Mouse (Mus musculus) liver, embryonic 13.5 days (tissue): ENCODE results near the gene Gm7029. TPM values are rescaled to one million over a fixed set of nuclear protein-coding genes. Genes with fewer than 3 reads are reported as not detected.
"Not testable (repeated sequence)": the region's sequence is repeated elsewhere in the genome, so short reads cannot be mapped to it uniquely, and the experiment has no call there.

Source experiments
- ATAC-seq: fragments of 200-750 bp; cut with Nextera tagmentation; 2 replicates; pipeline ENCODE4 v1.8.0; 2017; ENCODE audit warnings: low read depth, mild to moderate bottlenecking, moderate number of reproducible peaks, moderate library complexity
- DNase-seq: peaks from one replicate; pipeline ENCODE4 v3.0.0; 2022
- H3K27ac ChIP-seq: fragments of 300-500 bp; sonication (generic); 2 replicates; pipeline ENCODE4 v1.5.1; 2015; ENCODE audit warnings: moderate library complexity, mild to moderate bottlenecking, inconsistent platforms
- H3K27me3 ChIP-seq: fragments of 300-500 bp; sonication (generic); 2 replicates; pipeline ENCODE4 v1.6.1; 2015; ENCODE audit warnings: mild to moderate bottlenecking, inconsistent platforms
- H3K36me3 ChIP-seq: fragments of 300-500 bp; sonication (generic); 2 replicates; pipeline ENCODE4 v1.6.1; 2015; ENCODE audit warnings: mild to moderate bottlenecking, inconsistent platforms
- H3K4me1 ChIP-seq: fragments of 300-500 bp; sonication (generic); replicated peaks from 2 replicates; pipeline ENCODE4 v1.6.1; 2015; ENCODE audit warnings: inconsistent platforms
- H3K4me2 ChIP-seq: fragments of 300-500 bp; sonication (generic); 2 replicates; pipeline ENCODE4 v1.6.1; 2015; ENCODE audit warnings: inconsistent platforms, mild to moderate bottlenecking, moderate library complexity
- H3K4me3 ChIP-seq: fragments of 300-500 bp; sonication (generic); replicated peaks from 2 replicates; pipeline ENCODE4 v1.5.1; 2015; ENCODE audit warnings: mild to moderate bottlenecking, inconsistent platforms
- H3K9ac ChIP-seq: fragments of 300-500 bp; sonication (generic); 2 replicates; pipeline ENCODE4 v1.6.1; 2015; ENCODE audit warnings: mild to moderate bottlenecking, inconsistent platforms
- H3K9me3 ChIP-seq: fragments of 300-500 bp; sonication (generic); replicated peaks from 2 replicates; pipeline ENCODE4 v1.6.1; 2016; ENCODE audit warnings: inconsistent platforms
- WGBS: fragments of 180-500 bp; shearing (Covaris S2); methylation state at CpG from one replicate; pipeline ENCODE4 v1.1.7; 2015; ENCODE audit not compliant: insufficient replicate concordance; 5-methylcytosine and 5-hydroxymethylcytosine counted together
- polyA plus RNA-seq: library from polyadenylated mRNA; unstranded; fragments of >200 nt; fragmentation: Nextera tagmentation; extraction: Ambion mirVana; gene quantifications from 2 replicates; pipeline ENCODE4 v1.2.1, GENCODE M21; 2015

The Gm7029 gene
- polyA plus RNA-seq, 1 experiment from 2014 or later: not detected

GRCm38 (mm10) chr17:33891892-33892291 is 18.3 kb downstream of the Gm7029 start:
- not testable (repeated sequence) for H3K27me3 ChIP-seq, ATAC-seq, H3K36me3 ChIP-seq, H3K9ac ChIP-seq, H3K4me3 ChIP-seq, H3K27ac ChIP-seq, DNase-seq, H3K9me3 ChIP-seq, H3K4me2 ChIP-seq
- 56% methylated on average over 6 of the region's 6 CpGs for WGBS
- peaks cover 29% of the 10 kb centered on the region for H3K4me1 ChIP-seq

- 40% methylated on average over 7 of the region's 7 CpGs for WGBS
Measured at GRCm38 (mm10) chr17:33892429-33892828, 18.8 kb downstream of the Gm7029 start.

GRCm38 (mm10) chr17:33893011-33893410 is 19.4 kb downstream of the Gm7029 start:
- not testable (repeated sequence) for H3K4me3 ChIP-seq, DNase-seq, H3K27me3 ChIP-seq, ATAC-seq, H3K9ac ChIP-seq, H3K27ac ChIP-seq, H3K9me3 ChIP-seq, H3K36me3 ChIP-seq, H3K4me2 ChIP-seq
- H3K4me1 ChIP-seq: peaks cover 28% of the 10 kb centered on the region
- 69% methylated on average over 4 of the region's 4 CpGs for WGBS

More at GRCm38 (mm10) chr17:33892429-33892828, 18.8 kb downstream of the Gm7029 start:
- Histone ChIP-seq H3K4me3 (no peak overlapping the region), H3K9me3 (no peaks in the 10 kb centered on the region), H3K4me2 (no peak overlapping the region), H3K27me3 (no peaks in the 10 kb centered on the region), H3K9ac (no peak overlapping the region), H3K27ac (no peak overlapping the region), H3K4me1 (peaks cover 28% of the 10 kb centered on the region), H3K36me3 (peaks cover 4% of the 10 kb centered on the region; the same call in 1 of the 2 replicates)
- DNase-seq: no peak
- no peak for ATAC-seq

- Histone ChIP-seq H3K9me3 (no peaks in the 10 kb centered on the region), H3K27ac (peak overlapping the region; percentile 93), H3K36me3 (no peaks in the 10 kb centered on the region), H3K9ac (no peak overlapping the region), H3K4me3 (no peak overlapping the region), H3K4me1 (peaks cover 54% of the 10 kb centered on the region), H3K27me3 (no peaks in the 10 kb centered on the region), H3K4me2 (no peak overlapping the region)
- peak; percentile 52 for DNase-seq
- ATAC-seq: no peak
- WGBS: 11% methylated on average over 6 of the region's 6 CpGs
Measured at GRCm38 (mm10) chr17:33897114-33897794, 23.6 kb downstream of the Gm7029 start.

- H3K4me1 ChIP-seq: peaks cover 64% of the 10 kb centered on the region
- H3K27ac ChIP-seq: peak overlapping the region; percentile 93
- not testable (repeated sequence) for ATAC-seq, DNase-seq, H3K27me3 ChIP-seq, H3K4me3 ChIP-seq, H3K9me3 ChIP-seq, H3K4me2 ChIP-seq, H3K36me3 ChIP-seq
- 70% methylated on average over 4 of the region's 4 CpGs for WGBS
- peak overlapping the region; percentile 41; the same call in 1 of the 2 replicates for H3K9ac ChIP-seq
Measured at GRCm38 (mm10) chr17:33898193-33898592, 24.6 kb downstream of the Gm7029 start.

- DNase-seq: peak; percentile 61
- Histone ChIP-seq H3K27ac (peak overlapping the region; percentile 93), H3K4me3 (no peak overlapping the region), H3K9ac (peak overlapping the region; percentile 59; the same call in 1 of the 2 replicates), H3K36me3 (no peaks in the 10 kb centered on the region), H3K27me3 (no peaks in the 10 kb centered on the region), H3K9me3 (no peaks in the 10 kb centered on the region), H3K4me2 (peak overlapping the region; percentile 19), H3K4me1 (peaks cover 76% of the 10 kb centered on the region)
- peak; percentile 76 for ATAC-seq
- 6% methylated on average over 4 of the region's 4 CpGs for WGBS
Measured at GRCm38 (mm10) chr17:33899642-33900041, 26.0 kb downstream of the Gm7029 start.

GRCm38 (mm10) chr17:33900281-33900988 is 26.8 kb downstream of the Gm7029 start:
- peak overlapping the region; percentile 93 for H3K27ac ChIP-seq
- no peaks in the 10 kb centered on the region for H3K9me3 ChIP-seq
- H3K36me3 ChIP-seq: no peaks in the 10 kb centered on the region
- no peak overlapping the region for H3K4me3 ChIP-seq
- H3K27me3 ChIP-seq: no peaks in the 10 kb centered on the region
- H3K4me2 ChIP-seq: peak overlapping the region; percentile 19
- ATAC-seq (peak; percentile 31), DNase-seq (no peak)
- WGBS: 55% methylated on average over 7 of the region's 7 CpGs
- peak overlapping the region; percentile 59 for H3K9ac ChIP-seq
- peaks cover 80% of the 10 kb centered on the region for H3K4me1 ChIP-seq

- H3K9ac ChIP-seq: no peak overlapping the region
- H3K27ac ChIP-seq: peak overlapping the region; percentile 93
- H3K4me3 ChIP-seq: no peak overlapping the region
- H3K36me3 ChIP-seq: no peaks in the 10 kb centered on the region
- no peaks in the 10 kb centered on the region for H3K9me3 ChIP-seq
- DNase-seq (no peak), ATAC-seq (no peak)
- WGBS: 75% methylated on average over 4 of the region's 4 CpGs
- no peaks in the 10 kb centered on the region for H3K27me3 ChIP-seq
- peaks cover 84% of the 10 kb centered on the region for H3K4me1 ChIP-seq
- no peak overlapping the region for H3K4me2 ChIP-seq
Measured at GRCm38 (mm10) chr17:33900989-33901314, 27.3 kb downstream of the Gm7029 start.

GRCm38 (mm10) chr17:33901653-33902052 is 28.0 kb downstream of the Gm7029 start:
- ATAC-seq (no peak), DNase-seq (no peak)
- no peak overlapping the region for H3K4me2 ChIP-seq
- no peaks in the 10 kb centered on the region for H3K9me3 ChIP-seq
- no peak overlapping the region for H3K4me3 ChIP-seq
- WGBS: 70% methylated on average over 4 of the region's 4 CpGs
- H3K27ac ChIP-seq: peak overlapping the region; percentile 64
- H3K9ac ChIP-seq: no peak overlapping the region
- H3K4me1 ChIP-seq: peaks cover 87% of the 10 kb centered on the region
- no peaks in the 10 kb centered on the region for H3K36me3 ChIP-seq
- no peaks in the 10 kb centered on the region for H3K27me3 ChIP-seq

- Histone ChIP-seq H3K4me2 (peak overlapping the region; percentile 18; the same call in 1 of the 2 replicates), H3K4me3 (no peak overlapping the region), H3K9ac (0 out of 2 replicates have a peak overlapping the region, but pooled peaks have one; percentile 0), H3K9me3 (no peaks in the 10 kb centered on the region), H3K36me3 (no peaks in the 10 kb centered on the region), H3K27ac (peak overlapping the region; percentile 64), H3K4me1 (peaks cover 88% of the 10 kb centered on the region), H3K27me3 (no peaks in the 10 kb centered on the region)
- ATAC-seq (no peak), DNase-seq (no peak)
- WGBS: 63% methylated on average over 4 of the region's 4 CpGs
Measured at GRCm38 (mm10) chr17:33902079-33902478, 28.4 kb downstream of the Gm7029 start.

- ATAC-seq (no peak), DNase-seq (no peak)
- 14% methylated on average over 7 of the region's 7 CpGs for WGBS
- Histone ChIP-seq H3K4me2 (peak overlapping the region; percentile 18; the same call in 1 of the 2 replicates), H3K4me1 (peaks cover 89% of the 10 kb centered on the region), H3K9ac (0 out of 2 replicates have a peak overlapping the region, but pooled peaks have one; percentile 0), H3K27me3 (no peaks in the 10 kb centered on the region), H3K9me3 (no peaks in the 10 kb centered on the region), H3K27ac (peak overlapping the region; percentile 64), H3K36me3 (no peaks in the 10 kb centered on the region), H3K4me3 (no peak overlapping the region)
Measured at GRCm38 (mm10) chr17:33902491-33902890, 28.9 kb downstream of the Gm7029 start.
